10 mouse cellular contexts compared by ENCODE assay signal in genomic region chr7:81198538-81198937, GRCm38 (mm10). TPM values are rescaled to one million over a fixed set of nuclear protein-coding genes. Genes with fewer than 3 reads are reported as not detected.
A peak's percentile ranks its signal among the peaks of the same experiment; 100 is the strongest.
DNase-seq lines count a peak whose midpoint lies in the region; ATAC-seq lines count a peak whose summit lies in the region.
"Had no signal": no experiment of that assay in that cellular context is flagged by ENCODE, and none has a peak within 500 bp of the region (broad histone marks: within the 10 kb centered on the region; RNA-seq: fewer than 3 reads in every experiment).

No protein-coding gene starts in this region.

- H3K4me3 ChIP-seq in limb, embryonic 12.5 days (replicated peaks): no peak overlapping the region

- no peaks in the 10 kb centered on the region for H3K27me3 ChIP-seq in limb, embryonic 12.5 days

- H3K9ac ChIP-seq in limb, embryonic 12.5 days (replicated peaks): 0 out of 2 replicates have a peak overlapping the region, but pooled peaks have one; percentile 4

- peaks cover 35% of the 10 kb centered on the region for H3K4me1 ChIP-seq in limb, embryonic 12.5 days (replicated peaks)

- H3K27ac ChIP-seq in limb, embryonic 12.5 days: no peak overlapping the region
- H3K27ac ChIP-seq: macrophage had no signal

- no peaks in the 10 kb centered on the region for H3K36me3 ChIP-seq in limb, embryonic 12.5 days

- no peak overlapping the region for H3K4me2 ChIP-seq in limb, embryonic 12.5 days

- no peaks in the 10 kb centered on the region for H3K9me3 ChIP-seq in limb, embryonic 12.5 days

- 28% methylated on average over 4 of the region's 4 CpGs for WGBS in limb, embryonic 12.5 days

- DNase-seq in layer of hippocampus, adult 11-12 months (ENCODE audit: low spot score): peak; percentile 23
- no peak for DNase-seq in layer of hippocampus, postnatal 14 days (ENCODE audit: low spot score in 2 of 2)
- DNase-seq in NIH3T3 (ENCODE audit: low read depth): peak; percentile 75
- DNase-seq in adrenal gland, postnatal 36 days: peak; percentile 67 to 81
- DNase-seq in thymus, postnatal 4 days: no peak
- no peak for DNase-seq in spleen, adult 18-20 months
- DNase-seq: thymus, postnatal 36 days had no signal

- no peak for ATAC-seq in limb, embryonic 12.5 days (ENCODE audit: insufficient number of reproducible peaks, insufficient read depth, low FRiP score, low TSS enrichment, low read depth)
- ATAC-seq: intestine, embryonic 16.5 days had no signal

RNA-seq across cellular contexts. Expression of gene Pde8a, which starts 14.9 kb away (rescaled TPM):
- 1 to 10 TPM; 2.7 to 3.1 TPM for total RNA-seq in layer of hippocampus, postnatal 14 days (2021)
- total RNA-seq in adrenal gland, postnatal 36 days (2021): 10 to 100 TPM; 28.9 to 37.4 TPM
- 3.6 and 4.3 TPM in 2 replicates for polyA plus RNA-seq in limb, embryonic 12.5 days (2016; fragmentation: Nextera tagmentation; extraction: Ambion mirVana)

Comparison
In these comparisons a context has a peak if more than half of its experiments do, and no peak if none do; other contexts are left out.
1. DNase-seq: peak in layer of hippocampus, adult 11-12 months (single experiment), NIH3T3 (single experiment) and adrenal gland, postnatal 36 days (2 of 2); none in layer of hippocampus, postnatal 14 days (0 of 2), thymus, postnatal 4 days (single experiment) and spleen, adult 18-20 months (0 of 2).
2. RNA of gene Pde8a, which starts 14.9 kb away (total RNA-seq): 28.9 to 37.4 TPM in adrenal gland, postnatal 36 days; 2.7 to 3.1 TPM in layer of hippocampus, postnatal 14 days; every median in the first group is over 4 times any median in the second.